Mouse (Mus musculus) B cell, adult 2 months (primary cell): ENCODE measurements around the gene Ppp1r15a.
A peak's percentile ranks its signal among the peaks of the same experiment; 100 is the strongest.
"Not testable (repeated sequence)": the region's sequence is repeated elsewhere in the genome, so short reads cannot be mapped to it uniquely, and the experiment has no call there.

Source experiments
- DNase-seq, 2 experiments: peaks; one replicate each; pipeline ENCODE4 v3.0.0; 2022

The Ppp1r15a gene

DNA sequence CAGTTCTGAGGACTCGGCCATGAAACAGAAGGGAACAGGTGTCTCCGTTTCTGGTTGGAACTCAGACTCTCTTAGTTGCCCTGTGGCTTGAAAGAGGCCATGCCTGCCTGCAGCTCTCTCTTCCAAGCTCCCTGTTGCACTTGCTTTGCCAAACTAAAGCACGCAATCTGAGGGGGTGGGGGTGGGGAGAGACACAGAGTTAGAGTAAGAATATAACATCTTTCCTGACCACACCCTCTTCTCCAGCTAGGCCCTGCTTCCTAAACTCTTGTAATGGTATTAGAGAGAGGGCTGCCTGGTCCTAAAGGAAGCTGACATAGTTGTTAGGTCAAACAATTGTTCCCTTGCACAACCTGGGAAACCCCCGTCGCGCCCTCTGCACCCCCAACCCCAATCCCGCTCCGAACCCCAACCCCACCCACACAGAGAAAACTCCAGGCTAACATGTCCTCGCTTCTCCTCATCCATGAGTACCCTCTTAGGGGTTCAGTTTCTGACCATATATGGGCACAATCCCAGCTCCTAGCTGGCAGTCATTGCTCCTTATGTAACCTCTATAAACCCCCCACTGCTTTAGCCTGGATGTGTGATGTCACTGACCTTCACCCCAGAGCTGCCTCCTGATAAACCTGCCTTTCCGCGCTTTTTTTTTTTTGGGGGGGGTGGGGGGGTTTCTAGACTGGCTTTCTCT, 24.9 kb upstream of the Ppp1r15a start:
- DNase-seq, result no peak

GRCm38 (mm10) chr7:45549641-45550436, 23.8 kb upstream of the Ppp1r15a start:
- DNase-seq, result no peak

- peak; percentile 27 to 35 for DNase-seq
Measured at GRCm38 (mm10) chr7:45544525-45544924, 18.5 kb upstream of the Ppp1r15a start.

- DNase-seq, result no peak
Measured at GRCm38 (mm10) chr7:45540213-45540612, 14.1 kb upstream of the Ppp1r15a start.

- DNase-seq, result no peak
Measured at GRCm38 (mm10) chr7:45539095-45539494, 13.0 kb upstream of the Ppp1r15a start.

DNA sequence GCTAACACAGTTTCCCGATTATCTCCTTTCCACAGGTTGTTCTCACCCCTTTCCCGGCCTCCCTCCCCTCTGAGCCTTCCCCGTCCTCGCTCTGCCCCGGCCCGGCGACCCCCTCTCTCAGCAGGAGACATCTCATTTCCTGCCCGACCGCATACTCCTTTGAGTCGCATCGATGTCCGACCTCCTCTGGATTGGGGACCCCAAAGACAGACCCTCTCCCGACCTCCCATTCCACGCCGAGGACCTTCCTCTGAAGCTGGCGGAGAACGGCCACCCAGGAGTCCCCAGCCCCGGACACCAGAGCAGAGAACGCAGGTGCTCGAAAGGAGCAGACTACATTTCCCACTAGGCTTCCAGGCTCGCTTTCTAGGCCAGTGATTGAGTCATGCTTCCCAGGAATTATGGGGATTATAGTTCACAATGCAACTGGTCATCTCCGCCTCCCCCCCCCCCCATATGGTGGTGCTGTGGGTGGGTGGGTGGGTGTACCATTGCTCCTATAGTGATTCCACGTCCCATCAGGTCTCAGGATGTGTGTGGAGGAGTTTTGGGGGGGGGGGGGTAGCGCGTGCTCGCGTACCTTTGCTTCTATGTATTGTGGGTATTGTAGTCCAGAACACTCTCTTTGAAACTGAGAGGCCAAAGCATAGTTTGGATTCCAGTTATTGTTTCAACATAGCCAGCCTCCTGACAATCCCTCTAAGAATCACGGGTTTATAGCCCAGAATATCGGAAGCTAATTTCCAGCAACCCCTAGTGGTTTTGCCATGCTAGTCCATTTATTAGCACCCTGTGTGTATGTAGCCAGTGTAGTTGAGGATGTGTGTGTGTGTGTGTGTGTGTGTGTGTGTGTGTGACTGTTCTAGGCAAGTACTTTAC, 12.3 kb upstream of the Ppp1r15a start:
- no peak for DNase-seq

GRCm38 (mm10) chr7:45537602-45538001, 11.5 kb upstream of the Ppp1r15a start:
- DNase-seq, result no peak

DNA sequence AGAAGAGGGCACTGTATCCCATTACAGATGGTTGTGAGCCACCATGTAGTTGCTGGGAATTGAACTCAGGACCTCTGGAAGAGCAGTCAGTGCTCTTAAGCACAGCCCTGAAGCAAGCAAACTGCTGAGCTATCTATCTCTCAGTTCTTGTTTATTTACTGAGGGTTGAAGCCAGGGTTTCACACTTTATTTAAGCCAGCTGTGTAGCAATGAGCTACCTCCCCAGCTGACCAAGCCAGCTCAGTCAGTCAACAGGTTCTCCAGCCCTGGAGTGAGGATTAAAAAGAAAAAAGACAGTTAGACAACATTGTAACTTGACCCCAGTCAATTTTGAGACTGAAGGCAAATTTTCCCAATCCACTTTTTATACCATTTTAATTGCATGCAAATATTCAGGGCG, 9.6 kb upstream of the Ppp1r15a start:
- no peak for DNase-seq

GRCm38 (mm10) chr7:45530643-45531042, 4.6 kb upstream of the Ppp1r15a start:
- no peak for DNase-seq

DNA sequence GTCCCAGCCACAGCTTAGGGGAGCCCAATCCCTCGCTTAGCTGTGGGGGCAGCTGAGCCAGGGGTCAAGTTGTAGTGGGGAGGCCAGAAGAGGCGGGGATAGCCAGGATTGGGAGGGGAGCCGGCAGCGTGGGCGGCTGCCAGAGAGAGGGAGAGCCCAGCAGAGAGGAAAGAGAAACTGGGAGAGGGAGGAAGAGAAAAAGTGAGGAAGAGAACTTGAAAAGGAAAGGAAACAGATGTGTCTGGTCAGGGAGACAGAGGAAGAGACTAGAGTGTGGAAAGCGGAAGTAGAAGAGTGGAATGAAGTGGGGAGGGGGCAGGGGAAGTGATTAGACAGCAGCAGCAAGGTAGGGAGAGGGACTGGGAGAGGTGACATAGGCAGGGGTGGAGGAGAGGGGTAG, 3.4 kb upstream of the Ppp1r15a start:
- peak; percentile 29 to 47 for DNase-seq

GRCm38 (mm10) chr7:45527169-45527568, 1.1 kb upstream of the Ppp1r15a start:
- DNase-seq, result not testable (repeated sequence)

DNA sequence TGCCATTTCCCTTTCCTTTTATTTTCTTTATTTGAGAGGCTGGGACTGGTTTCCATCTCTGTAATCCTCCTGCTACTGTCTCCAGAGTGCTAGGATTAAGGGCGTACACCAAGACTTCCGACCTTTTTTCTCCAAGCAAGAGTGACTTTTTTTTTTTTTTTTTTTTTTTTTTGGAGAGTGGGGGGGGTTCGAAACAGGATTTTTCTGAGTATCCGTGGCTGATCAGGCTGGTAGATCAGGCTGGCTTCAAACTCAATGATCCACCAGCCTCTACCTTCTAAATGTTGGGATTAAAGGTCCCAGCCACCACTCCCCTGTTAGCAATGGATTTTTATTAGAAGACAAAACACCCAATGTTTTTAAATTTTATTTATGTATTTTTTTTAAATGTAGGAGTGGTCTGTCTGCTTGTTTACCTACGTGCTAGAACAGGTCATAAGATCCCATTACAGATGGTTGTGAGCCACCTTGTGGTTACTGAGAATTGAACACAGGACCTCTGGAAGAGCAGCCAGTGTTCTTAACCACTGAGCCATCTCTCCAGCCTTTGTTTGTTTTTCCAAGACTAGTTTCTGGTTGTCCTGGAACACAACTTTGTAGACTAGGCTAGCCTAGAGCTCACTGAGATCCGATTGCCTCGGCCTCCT, 529 bp upstream of the Ppp1r15a start:
- peak; percentile 53 to 60 for DNase-seq

DNA sequence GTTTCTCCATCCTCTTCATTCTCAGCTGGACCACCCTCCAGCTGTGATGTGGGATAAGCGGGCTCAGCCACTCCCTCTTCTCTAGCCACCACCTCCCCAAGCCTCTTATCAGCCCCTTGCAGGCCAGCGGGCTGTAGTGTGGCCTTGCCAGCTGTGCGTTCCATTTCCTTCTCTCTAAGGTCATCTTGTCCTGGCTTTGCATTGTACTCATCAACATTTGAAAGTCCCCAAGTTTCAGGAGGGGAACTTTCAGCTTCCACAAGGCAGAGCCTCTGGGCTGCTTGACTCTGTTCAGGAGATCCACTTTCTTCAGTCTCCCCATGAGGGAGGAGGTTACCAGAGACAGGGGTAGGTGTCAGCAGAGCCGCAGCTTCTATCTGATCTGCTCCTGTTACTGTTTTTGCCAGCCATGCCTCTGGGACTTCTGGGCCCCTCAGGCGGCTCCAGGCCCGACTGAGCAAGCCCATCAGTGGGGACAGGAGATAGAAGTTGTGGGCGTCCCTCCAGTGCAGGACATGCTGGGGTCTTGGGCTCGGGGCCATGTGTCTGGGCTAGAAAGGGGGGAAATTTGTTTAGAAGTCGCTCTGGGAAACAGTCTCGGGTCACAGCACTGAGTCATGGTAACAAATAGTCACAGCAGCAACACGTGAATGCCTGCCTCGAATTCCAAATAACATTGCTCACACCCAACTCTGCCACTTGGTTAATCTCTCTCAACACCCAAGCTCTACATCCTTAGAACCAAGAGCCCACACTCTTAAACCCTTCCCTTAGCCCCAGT, 1.0 kb downstream of the Ppp1r15a start:
- DNase-seq, result peak; percentile 38 to 43

DNA sequence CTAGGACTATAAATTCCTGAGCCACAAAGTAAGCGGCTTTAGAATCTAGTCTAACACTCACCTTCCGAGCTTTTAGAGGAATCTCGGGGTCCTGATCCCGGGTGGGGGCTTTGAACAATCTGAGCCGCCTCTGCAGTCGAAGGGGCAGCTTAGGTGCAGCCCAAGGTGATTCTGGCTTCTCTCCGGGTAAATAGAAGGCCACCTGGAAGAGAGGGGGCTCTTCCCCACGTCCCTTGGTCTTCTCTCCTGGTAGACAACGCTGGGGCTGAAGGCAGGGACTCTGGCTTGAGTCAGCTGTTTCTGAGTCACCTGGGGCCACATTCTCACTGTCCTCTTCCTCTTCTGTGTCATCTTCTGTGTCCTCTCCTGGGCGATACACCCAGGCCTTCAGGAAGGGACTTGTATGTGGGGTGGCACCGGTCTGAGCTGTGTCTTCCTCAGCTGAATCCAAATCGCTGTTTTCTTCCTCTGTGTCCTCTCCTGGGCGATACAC, 2.3 kb downstream of the Ppp1r15a start:
- DNase-seq, result peak; percentile 29 to 32

DNA sequence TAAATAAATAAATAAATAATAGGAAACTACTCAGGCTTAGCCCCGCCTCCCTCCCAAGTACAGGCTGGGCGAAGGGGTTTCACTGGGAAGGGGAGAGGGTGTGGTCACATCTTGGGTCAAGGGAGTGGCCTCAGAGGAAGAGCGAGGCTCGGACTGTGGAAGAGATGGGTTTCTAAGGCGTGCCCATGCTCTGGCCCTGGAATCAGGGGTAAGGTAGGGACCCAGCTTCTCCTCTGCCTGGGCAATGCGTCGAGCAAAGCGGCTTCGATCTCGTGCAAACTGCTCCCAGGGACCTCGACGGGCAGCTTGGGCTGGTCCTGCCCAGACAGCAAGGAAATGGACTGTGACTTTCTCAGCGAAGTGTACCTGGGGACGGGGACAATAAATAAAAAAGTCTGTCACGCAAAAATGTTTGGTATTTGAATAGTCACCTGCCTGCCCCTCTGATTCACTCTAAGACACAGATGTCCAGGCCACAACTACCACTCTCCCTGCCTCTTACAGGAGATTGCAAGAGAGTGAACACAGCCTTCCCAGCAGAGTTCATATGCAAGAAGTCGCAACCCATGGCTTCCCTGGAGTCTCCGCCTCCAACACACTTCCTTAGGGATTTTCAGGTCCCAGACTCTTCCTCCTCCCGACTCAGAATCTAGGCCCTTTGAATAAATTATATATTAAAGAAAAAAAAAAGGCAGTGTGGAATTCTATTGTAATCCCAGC, 3.0 kb downstream of the Ppp1r15a start:
- DNase-seq, result peak; percentile 36 to 44

DNA sequence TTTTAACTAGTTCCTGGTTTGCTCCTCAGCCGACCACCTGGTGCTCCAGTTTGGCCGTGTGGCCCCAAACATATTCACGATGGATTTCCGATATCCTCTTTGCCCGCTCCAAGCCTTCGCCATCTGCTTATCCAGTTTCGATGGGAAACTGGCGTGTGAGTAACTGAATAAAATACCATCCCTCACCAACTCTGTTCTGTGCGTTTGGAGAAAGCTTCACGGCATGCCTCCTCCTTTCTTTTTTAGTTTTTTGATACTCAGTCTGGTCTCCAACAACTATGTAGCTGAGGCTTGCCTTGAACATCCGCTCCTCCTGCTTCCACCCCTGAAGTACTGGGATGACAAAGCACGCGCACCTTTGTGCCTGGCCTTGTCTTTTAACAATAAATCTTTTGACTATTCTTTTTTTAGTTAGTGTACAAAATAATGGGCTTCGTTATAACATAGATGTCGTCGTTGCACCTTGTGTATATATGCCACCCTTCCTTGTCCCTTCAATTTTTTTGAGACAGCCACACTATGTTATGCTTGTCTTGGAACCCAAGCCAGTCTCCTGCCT, 3.8 kb downstream of the Ppp1r15a start:
- no peak for DNase-seq

DNA sequence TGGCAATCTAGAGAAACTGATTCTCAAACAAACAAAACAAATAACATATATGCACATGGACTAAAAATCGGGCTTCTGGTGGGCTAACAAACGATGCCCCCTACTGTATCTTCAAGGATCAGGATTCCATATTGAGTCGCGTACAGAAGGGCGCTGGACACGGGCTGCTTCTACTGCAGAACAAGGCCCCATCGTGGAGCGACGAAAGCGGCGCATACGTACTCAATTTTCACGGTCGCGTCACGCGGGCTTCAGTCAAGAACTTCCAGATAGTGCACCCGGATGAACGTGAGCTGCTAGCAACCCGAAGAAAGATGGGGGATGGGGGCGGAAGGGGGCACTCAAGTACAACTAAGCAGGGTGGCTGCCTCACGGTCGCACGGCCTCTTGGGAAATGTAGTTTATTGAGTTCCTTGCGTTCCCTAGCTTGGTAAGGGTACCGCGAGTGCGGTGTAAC, 4.3 kb downstream of the Ppp1r15a start:
- peak; percentile 94 to 95 for DNase-seq

GRCm38 (mm10) chr7:45520605-45521004, 5.5 kb downstream of the Ppp1r15a start:
- DNase-seq, result no peak

GRCm38 (mm10) chr7:45519345-45520120, 6.5 kb downstream of the Ppp1r15a start:
- DNase-seq, result peak; percentile 46 to 51

DNA sequence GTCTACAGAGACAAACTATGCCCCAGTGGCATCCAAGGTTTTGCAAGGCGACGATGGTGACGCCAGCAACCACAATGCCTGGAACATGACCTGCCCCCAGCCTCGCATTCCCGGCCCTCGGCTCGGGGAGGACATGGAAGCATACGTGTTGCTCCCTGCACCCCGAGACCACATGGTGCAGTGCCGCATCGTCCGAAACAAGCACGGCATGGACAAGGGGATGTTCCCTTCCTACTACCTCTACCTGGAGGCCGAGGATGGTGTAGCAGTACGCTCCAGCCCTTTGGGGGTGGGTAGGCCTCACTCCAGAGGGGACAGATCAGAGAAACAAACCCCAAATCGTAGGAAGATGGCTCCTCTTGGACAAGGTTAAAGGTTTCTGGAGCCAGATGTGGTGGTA, 7.5 kb downstream of the Ppp1r15a start:
- no peak for DNase-seq
